Mouse (Mus musculus) bone marrow, adult 2 months (tissue): ENCODE measurements at regions not wholly inside any gene's neighbourhood (a gene's known extent, or its start where the extent isn't known, plus 50 kb on each side); places are given as distances from the start of the nearest gene placed in this dataset.

Source experiments
- H3K27ac ChIP-seq: fragments of 200-500 bp; 2 replicates; pipeline ENCODE4 v1.5.1; 2012; ENCODE audit warnings: low read depth, mild to moderate bottlenecking, control low read depth, inconsistent platforms, low read length; ENCODE audit not compliant: control insufficient read depth, poor library complexity, insufficient read depth
- H3K4me1 ChIP-seq: fragments of 200-500 bp; 2 replicates; pipeline ENCODE4 v1.6.1; 2011; ENCODE audit warnings: low read length; ENCODE audit not compliant: control insufficient read depth, insufficient read depth
- H3K4me3 ChIP-seq: fragments of 200-500 bp; replicated peaks from 2 replicates; pipeline ENCODE3; 2011; ENCODE audit warnings: mild to moderate bottlenecking, low read depth, low read length, control low read depth; ENCODE audit not compliant: control insufficient read depth
- CTCF ChIP-seq: fragments of 200-500 bp; IDR thresholded peaks from 2 replicates; pipeline ENCODE4 v1.5.1; 2011; ENCODE audit warnings: low read length, control low read depth; ENCODE audit not compliant: control insufficient read depth, insufficient read depth
- POLR2A ChIP-seq: fragments of 200-500 bp; IDR thresholded peaks from 2 replicates; pipeline ENCODE4 v1.6.1; 2011; ENCODE audit warnings: low read depth, mild to moderate bottlenecking, control low read depth, low read length, borderline replicate concordance; ENCODE audit not compliant: control insufficient read depth
- WGBS: fragments of 180-500 bp; shearing (Covaris S2); methylation state at CpG from one replicate; pipeline ENCODE4 v1.1.7; 2018; 5-methylcytosine and 5-hydroxymethylcytosine counted together

GRCm38 (mm10) chr7:136664424-136665082 is 229.9 kb upstream of the Mgmt start:
- Histone ChIP-seq H3K27ac (no peak overlapping the region), H3K4me3 (no peak overlapping the region), H3K4me1 (no peaks in the 10 kb centered on the region)
- TF ChIP-seq POLR2A: no peak
- no peak for TF ChIP-seq CTCF
- WGBS: 80% methylated on average over 10 of the region's 10 CpGs

GRCm38 (mm10) chr7:136665901-136666300 is 228.5 kb upstream of the Mgmt start:
- H3K27ac ChIP-seq: no peak overlapping the region
- WGBS: 63% methylated on average over 2 of the region's 2 CpGs
- no peaks in the 10 kb centered on the region for H3K4me1 ChIP-seq
- no peak overlapping the region for H3K4me3 ChIP-seq
- TF ChIP-seq POLR2A (no peak), CTCF (no peak)

- WGBS: 41% methylated on average over 6 of the region's 6 CpGs
These were observed 227.7 kb upstream of the Mgmt start for GRCm38 (mm10) chr7:136666707-136667106.

GRCm38 (mm10) chr7:136670675-136671074 is 223.7 kb upstream of the Mgmt start:
- no peak overlapping the region for H3K4me3 ChIP-seq
- WGBS: 72% methylated on average over 7 of the region's 7 CpGs
- TF ChIP-seq POLR2A: no peak
- H3K27ac ChIP-seq: no peak overlapping the region
- no peaks in the 10 kb centered on the region for H3K4me1 ChIP-seq

More at GRCm38 (mm10) chr7:136666707-136667106, 227.7 kb upstream of the Mgmt start:
- Histone ChIP-seq H3K27ac (no peak overlapping the region), H3K4me3 (no peak overlapping the region), H3K4me1 (no peaks in the 10 kb centered on the region)
- no peak for TF ChIP-seq POLR2A
- TF ChIP-seq CTCF: no peak

GRCm38 (mm10) chr7:136674159-136674558 is 220.3 kb upstream of the Mgmt start:
- H3K27ac ChIP-seq: no peak overlapping the region
- 64% methylated on average over 5 of the region's 5 CpGs for WGBS
- TF ChIP-seq POLR2A (no peak), CTCF (no peak)
- H3K4me1 ChIP-seq: no peaks in the 10 kb centered on the region
- no peak overlapping the region for H3K4me3 ChIP-seq

GRCm38 (mm10) chr7:136675041-136675440 is 219.4 kb upstream of the Mgmt start:
- 53% methylated on average over 5 of the region's 5 CpGs for WGBS

GRCm38 (mm10) chr7:136676104-136676503 is 218.3 kb upstream of the Mgmt start:
- TF ChIP-seq CTCF (no peak), POLR2A (no peak)

More at GRCm38 (mm10) chr7:136675041-136675440, 219.4 kb upstream of the Mgmt start:
- no peaks in the 10 kb centered on the region for H3K4me1 ChIP-seq
- no peak overlapping the region for H3K4me3 ChIP-seq
- no peak for TF ChIP-seq CTCF
- no peak for TF ChIP-seq POLR2A
- H3K27ac ChIP-seq: no peak overlapping the region

GRCm38 (mm10) chr7:136676987-136677545 is 217.3 kb upstream of the Mgmt start:
- TF ChIP-seq POLR2A: no peak
- no peak for TF ChIP-seq CTCF
- 89% methylated on average over 17 of the region's 17 CpGs for WGBS
- H3K4me3 ChIP-seq: no peak overlapping the region
- no peaks in the 10 kb centered on the region for H3K4me1 ChIP-seq
- H3K27ac ChIP-seq: no peak overlapping the region

More at GRCm38 (mm10) chr7:136676104-136676503, 218.3 kb upstream of the Mgmt start:
- Histone ChIP-seq H3K4me3 (no peak overlapping the region), H3K4me1 (no peaks in the 10 kb centered on the region), H3K27ac (no peak overlapping the region)
- WGBS: 69% methylated on average over 6 of the region's 6 CpGs
